Mouse (Mus musculus) forebrain, postnatal 0 days (tissue): ENCODE measurements around the gene Sytl1. TPM values are rescaled to one million over a fixed set of nuclear protein-coding genes. Genes with fewer than 3 reads are reported as not detected.
A peak's percentile ranks its signal among the peaks of the same experiment; 100 is the strongest.

Source experiments
- ATAC-seq: fragments of 200-750 bp; cut with Nextera tagmentation; 2 replicates; pipeline ENCODE4 v1.8.0; 2017; ENCODE audit warnings: mild to moderate bottlenecking, moderate library complexity
- DNase-seq: peaks from one replicate; pipeline ENCODE4 v3.0.0-alpha.2; 2015
- H3K27ac ChIP-seq: fragments of 300-500 bp; sonication (generic); 2 replicates; pipeline ENCODE4 v1.5.1; 2014; ENCODE audit warnings: low read depth, mild to moderate bottlenecking, antibody characterized with exemption, low read length, moderate library complexity, mixed read lengths
- H3K27me3 ChIP-seq: fragments of 300-500 bp; sonication (generic); 2 replicates; pipeline ENCODE4 v1.6.1; 2014; ENCODE audit warnings: mild to moderate bottlenecking, low read length, mixed read lengths; ENCODE audit not compliant: insufficient read depth
- H3K36me3 ChIP-seq: fragments of 300-500 bp; sonication (generic); 2 replicates; pipeline ENCODE4 v1.6.1; 2014; ENCODE audit warnings: mild to moderate bottlenecking, moderate library complexity; ENCODE audit not compliant: insufficient read depth
- H3K4me1 ChIP-seq: fragments of 300-500 bp; sonication (generic); 2 replicates; pipeline ENCODE4 v1.6.1; 2014; ENCODE audit warnings: antibody characterized with exemption; ENCODE audit not compliant: insufficient read depth
- H3K4me2 ChIP-seq: fragments of 300-500 bp; sonication (generic); 2 replicates; pipeline ENCODE4 v1.6.1; 2014; ENCODE audit warnings: low read depth, mild to moderate bottlenecking, moderate library complexity
- H3K4me3 ChIP-seq: fragments of 300-500 bp; sonication (generic); 2 replicates; pipeline ENCODE4 v1.5.1; 2014; ENCODE audit warnings: low read depth, low read length, mixed read lengths
- H3K9ac ChIP-seq: fragments of 300-500 bp; sonication (generic); 2 replicates; pipeline ENCODE4 v1.6.1; 2014; ENCODE audit warnings: mild to moderate bottlenecking
- H3K9me3 ChIP-seq: fragments of 300-500 bp; sonication (generic); 2 replicates; pipeline ENCODE4 v1.6.1; 2016; ENCODE audit warnings: low read length
- CTCF ChIP-seq: sonication (generic); IDR thresholded peaks from 2 replicates; pipeline ENCODE4 v1.5.1; 2016; ENCODE audit warnings: antibody characterized with exemption, control low read depth, low read depth
- WGBS: fragments of 180-500 bp; shearing (Covaris S2); extraction: QIAGEN DNeasy Blood & Tissue Kit; methylation state at CpG from one replicate; pipeline ENCODE4 v1.1.7; 2014; 5-methylcytosine and 5-hydroxymethylcytosine counted together
- polyA plus RNA-seq: library from polyadenylated mRNA; unstranded; fragments of >200 nt; fragmentation: Nextera tagmentation; extraction: Ambion mirVana; gene quantifications from 2 replicates; pipeline ENCODE4 v1.2.1, GENCODE M21; 2015
- total RNA-seq: library from RNA; depleted of rRNA; stranded (reverse); fragments of >200 nt; gene quantifications from 2 replicates; pipeline ENCODE4 v1.2.3, GENCODE M21; 2014; rRNA removed

Sytl1 gene
- total RNA-seq (0.69 TPM in 1 of 2 replicates, not detected in the other), polyA plus RNA-seq (0.14 and 0.52 TPM in 2 replicates)

DNA sequence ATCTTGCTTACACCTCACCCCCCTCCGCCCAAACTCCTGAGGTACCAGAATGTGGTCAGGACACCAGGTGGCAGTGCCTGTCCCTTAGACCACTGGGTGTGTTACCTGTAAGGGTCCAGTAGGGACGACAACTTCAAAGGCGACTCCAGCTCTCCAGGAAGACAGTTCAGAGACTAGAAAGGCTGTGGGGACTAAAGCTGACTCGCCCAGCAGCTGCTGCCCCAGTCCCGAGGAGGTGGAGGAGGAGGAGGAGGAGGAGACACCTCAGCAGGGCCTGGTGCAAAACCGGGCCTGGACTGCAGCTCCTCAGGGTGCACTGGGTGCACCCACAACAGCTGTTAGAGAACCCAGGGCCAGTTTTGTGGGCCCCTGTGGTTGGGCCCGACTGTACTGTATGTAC lies at the start of gene Sytl1:
Gene Sytl1, minus strand, starts transcription at position 232 of the 400 bp plus-strand sequence.
- Histone ChIP-seq H3K27me3 (no peaks in the 10 kb centered on the region), H3K36me3 (peaks cover 41% of the 10 kb centered on the region), H3K27ac (no peak within 1 kb of the TSS), H3K9ac (no peak within 1 kb of the TSS), H3K4me1 (no peaks in the 10 kb centered on the region), H3K4me3 (no peak within 1 kb of the TSS), H3K4me2 (no peak within 1 kb of the TSS), H3K9me3 (no peaks in the 10 kb centered on the region)
- no peak for DNase-seq
- no peak for TF ChIP-seq CTCF
- 53% methylated on average over 7 of the region's 7 CpGs for WGBS
- no peak for ATAC-seq

DNA sequence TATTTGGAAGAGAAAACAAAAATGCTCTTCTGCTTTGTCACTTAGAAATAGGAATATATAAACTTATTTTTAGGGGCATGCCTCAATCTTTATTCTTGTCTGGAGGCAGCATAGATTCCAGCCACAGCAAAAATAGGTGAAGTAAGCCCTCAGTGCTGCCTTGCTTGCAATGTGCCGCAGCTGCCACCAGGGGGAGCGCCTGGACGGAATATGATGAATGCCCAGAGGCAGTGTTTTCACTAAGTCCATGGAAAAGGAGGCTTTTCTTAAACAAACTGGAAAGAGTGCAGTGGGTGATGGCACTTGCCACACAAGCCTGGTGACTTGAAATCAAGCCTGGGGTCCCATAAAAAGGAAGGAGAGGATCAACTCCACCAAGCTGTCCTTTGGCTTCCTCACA lies 47.0 kb upstream of the Sytl1 start:
- H3K36me3 ChIP-seq, result peaks cover 19% of the 10 kb centered on the region
- DNase-seq (peak; percentile 90), ATAC-seq (peak; percentile 48; the same call in 1 of the 2 replicates)
- H3K4me1 ChIP-seq, result no peaks in the 10 kb centered on the region
- H3K9me3 ChIP-seq, result no peaks in the 10 kb centered on the region
- no peak overlapping the region for H3K27ac ChIP-seq
- WGBS, result 1% methylated on average over 3 of the region's 3 CpGs
- no peak overlapping the region for H3K9ac ChIP-seq
- TF ChIP-seq CTCF, result peak; percentile 98
- no peak overlapping the region for H3K4me2 ChIP-seq
- H3K4me3 ChIP-seq, result no peak overlapping the region
- no peaks in the 10 kb centered on the region for H3K27me3 ChIP-seq

DNA sequence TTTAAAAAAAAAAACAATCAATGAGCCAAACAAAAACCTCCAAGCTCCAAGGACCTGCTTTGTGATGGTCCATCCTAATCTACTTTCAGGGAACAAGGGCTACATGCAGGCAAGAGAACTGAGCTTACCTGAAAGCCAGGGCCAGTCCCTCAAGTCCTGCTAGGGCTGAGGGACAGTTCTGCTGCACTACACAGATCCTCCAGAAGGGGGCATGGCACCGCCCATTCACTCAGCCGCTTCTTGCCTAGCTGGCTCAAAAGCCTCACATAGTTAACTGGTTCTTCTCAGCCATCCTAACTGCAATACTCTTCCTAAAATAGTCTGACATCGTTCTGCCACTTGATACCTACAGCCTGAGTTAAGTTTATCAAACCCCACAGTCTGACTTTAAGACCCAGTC lies 44.4 kb upstream of the Sytl1 start:
- Histone ChIP-seq H3K36me3 (peaks cover 27% of the 10 kb centered on the region), H3K9ac (no peak overlapping the region), H3K4me3 (no peak overlapping the region), H3K27ac (no peak overlapping the region), H3K9me3 (no peaks in the 10 kb centered on the region), H3K27me3 (no peaks in the 10 kb centered on the region), H3K4me1 (no peaks in the 10 kb centered on the region), H3K4me2 (no peak overlapping the region)
- TF ChIP-seq CTCF, result peak; percentile 70
- 40% methylated on average over 3 of the region's 3 CpGs for WGBS
- DNase-seq (peak; percentile 50), ATAC-seq (no peak)

DNA sequence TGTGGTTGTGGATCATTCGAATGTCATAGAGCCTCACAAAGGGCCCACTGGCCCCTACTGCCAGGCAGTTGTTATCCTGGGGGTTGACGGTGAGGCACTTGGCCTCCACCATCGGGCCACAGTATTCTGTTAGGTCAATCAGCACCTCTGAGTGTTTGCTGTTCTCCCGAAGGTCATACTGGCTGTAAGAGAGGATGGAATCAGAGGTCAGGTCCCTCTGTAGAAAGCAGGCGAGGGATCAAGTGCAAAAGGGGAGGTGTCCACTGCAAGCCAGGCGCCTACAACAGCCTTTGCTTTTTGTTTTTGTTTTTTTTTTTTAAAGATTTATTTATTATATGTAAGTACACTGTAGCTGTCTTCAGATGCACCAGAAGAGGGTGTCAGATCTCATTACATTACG lies 42.9 kb upstream of the Sytl1 start:
- no peak for TF ChIP-seq CTCF
- no peak overlapping the region for H3K4me2 ChIP-seq
- H3K27me3 ChIP-seq, result no peaks in the 10 kb centered on the region
- no peak overlapping the region for H3K27ac ChIP-seq
- H3K9me3 ChIP-seq, result no peaks in the 10 kb centered on the region
- H3K4me3 ChIP-seq, result no peak overlapping the region
- WGBS, result 94% methylated on average over 7 of the region's 7 CpGs
- H3K36me3 ChIP-seq, result peaks cover 32% of the 10 kb centered on the region
- H3K4me1 ChIP-seq, result no peaks in the 10 kb centered on the region
- no peak for ATAC-seq
- no peak overlapping the region for H3K9ac ChIP-seq
- no peak for DNase-seq

DNA sequence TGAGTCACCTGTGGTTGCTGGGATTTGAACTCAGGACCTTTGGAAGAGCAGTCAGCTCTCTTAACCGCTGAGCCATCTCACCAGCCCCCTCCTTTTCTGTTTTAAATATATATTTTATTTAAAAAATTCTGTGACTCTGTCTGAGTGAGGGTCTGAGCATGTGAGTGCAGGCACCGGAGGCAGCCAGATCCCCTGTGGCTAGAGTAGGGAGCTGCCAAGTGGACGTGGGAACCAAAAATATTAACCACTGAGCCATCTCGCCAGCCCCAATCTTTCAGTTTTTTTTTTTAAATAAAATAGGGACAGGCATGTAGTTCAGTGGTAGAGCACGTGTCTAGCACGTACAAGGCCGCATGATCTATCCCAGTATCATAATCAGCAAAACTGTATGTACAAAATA lies 41.9 kb upstream of the Sytl1 start:
- no peak overlapping the region for H3K4me3 ChIP-seq
- H3K27ac ChIP-seq, result no peak overlapping the region
- ATAC-seq (no peak), DNase-seq (no peak)
- H3K27me3 ChIP-seq, result no peaks in the 10 kb centered on the region
- no peak overlapping the region for H3K9ac ChIP-seq
- H3K9me3 ChIP-seq, result no peaks in the 10 kb centered on the region
- WGBS, result 92% methylated on average over 7 of the region's 7 CpGs
- no peak overlapping the region for H3K4me2 ChIP-seq
- no peaks in the 10 kb centered on the region for H3K4me1 ChIP-seq
- no peak for TF ChIP-seq CTCF
- peaks cover 42% of the 10 kb centered on the region for H3K36me3 ChIP-seq

DNA sequence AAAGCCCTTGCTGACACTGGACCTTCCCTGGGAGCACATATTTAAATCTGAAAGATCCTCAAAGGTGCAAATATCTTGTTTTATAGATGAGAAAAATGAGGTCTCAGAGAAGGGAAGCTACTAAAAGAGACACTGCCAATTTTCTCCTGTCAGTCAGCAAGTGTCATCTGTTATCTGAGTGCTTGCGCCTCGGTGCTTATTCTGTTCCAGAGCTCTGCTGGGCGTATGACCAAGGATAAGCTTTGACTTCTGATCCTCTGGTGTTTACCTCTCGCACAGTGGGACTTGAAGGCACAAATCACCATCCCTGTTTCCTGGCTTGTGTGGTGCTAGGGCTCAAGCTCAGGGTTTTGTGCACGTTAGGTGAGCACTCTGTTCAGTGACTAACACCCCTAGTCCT lies 39.8 kb upstream of the Sytl1 start:
- no peak for TF ChIP-seq CTCF
- 67% methylated on average over 5 of the region's 5 CpGs for WGBS
- Histone ChIP-seq H3K9me3 (no peaks in the 10 kb centered on the region), H3K4me1 (peaks cover 8% of the 10 kb centered on the region; the same call in 1 of the 2 replicates), H3K4me2 (no peak overlapping the region), H3K36me3 (peaks cover 47% of the 10 kb centered on the region), H3K9ac (no peak overlapping the region), H3K27ac (no peak overlapping the region), H3K4me3 (no peak overlapping the region), H3K27me3 (no peaks in the 10 kb centered on the region)
- DNase-seq (peak; percentile 17), ATAC-seq (no peak)

DNA sequence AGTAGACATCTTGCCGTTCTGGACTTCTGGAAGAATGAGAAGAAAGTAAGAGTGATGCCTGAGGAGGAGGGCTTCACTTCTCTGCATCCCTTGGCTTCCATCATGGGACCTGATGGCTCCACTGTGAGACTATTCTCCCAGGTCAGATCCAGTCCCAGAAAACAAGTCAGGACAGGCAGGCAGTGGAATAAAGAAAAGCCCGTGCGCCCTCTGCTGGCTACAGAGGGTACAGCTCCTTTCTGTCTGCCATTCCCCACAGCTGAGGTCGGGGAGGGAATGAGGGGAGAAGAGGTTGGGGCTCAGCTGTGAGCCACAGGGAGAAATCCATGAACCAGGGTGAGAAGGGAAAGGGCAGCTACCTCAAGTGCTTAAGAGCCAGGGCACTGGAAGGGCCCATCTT lies 38.9 kb upstream of the Sytl1 start:
- Histone ChIP-seq H3K4me3 (no peak overlapping the region), H3K4me1 (peaks cover 8% of the 10 kb centered on the region; the same call in 1 of the 2 replicates), H3K9ac (no peak overlapping the region), H3K27me3 (no peaks in the 10 kb centered on the region), H3K27ac (no peak overlapping the region), H3K36me3 (peaks cover 50% of the 10 kb centered on the region), H3K4me2 (no peak overlapping the region), H3K9me3 (no peaks in the 10 kb centered on the region)
- DNase-seq (peak; percentile 83), ATAC-seq (no peak; the same call in 1 of the 2 replicates)
- 23% methylated on average over 4 of the region's 4 CpGs for WGBS
- peak; percentile 97 for TF ChIP-seq CTCF
